Mouse (Mus musculus): ENCODE data around the gene Nfkbia.

DNA sequence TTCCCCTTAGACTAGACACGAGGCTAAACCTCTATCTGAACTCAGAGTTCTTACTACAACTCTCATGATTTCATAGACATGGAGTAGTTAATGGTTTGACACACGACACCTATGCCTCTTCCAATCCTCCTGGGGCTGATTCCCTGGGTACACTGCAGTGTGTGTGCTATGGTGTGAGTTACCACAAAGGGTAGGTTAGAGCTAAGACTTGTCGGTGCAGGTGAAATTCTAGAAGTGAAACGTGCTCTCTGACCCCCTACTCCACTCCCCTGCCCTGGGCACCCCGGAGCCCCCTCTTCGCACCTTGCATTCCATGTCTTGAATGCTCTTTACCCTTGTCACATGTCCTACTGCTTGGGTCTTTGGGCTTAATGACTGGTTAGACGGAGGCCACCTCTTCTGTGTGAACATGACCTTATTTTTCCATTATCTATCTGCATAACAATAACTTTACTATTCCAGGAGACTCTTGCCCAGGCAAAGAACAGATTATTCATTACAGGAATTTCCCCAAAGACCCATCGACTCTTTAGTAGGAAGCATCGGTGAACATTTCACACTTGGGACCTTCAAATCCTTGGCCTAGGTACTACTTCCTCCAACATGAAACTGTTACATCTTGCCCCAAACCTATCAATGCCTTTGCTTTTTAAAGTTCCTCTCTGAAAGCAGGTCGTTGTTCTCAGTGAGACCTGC lies 8.2 kb downstream of the Nfkbia start:
- TF ChIP-seq CTCF (IDR thresholded peaks at IDR 0.05; ENCODE audit: low read depth) (no peak), EP300 (optimal IDR thresholded peaks at IDR 0.05) (no peak)
